Mouse (Mus musculus) granulocyte monocyte progenitor cell, adult 5-6 weeks (primary cell): ENCODE measurements around the gene Fabp1. TPM values are rescaled to one million over a fixed set of nuclear protein-coding genes. Genes with fewer than 3 reads are reported as not detected.

Experiments
- ATAC-seq: replicated peaks from 2 replicates; pipeline ENCODE4 v1.8.0; 2016; ENCODE audit warnings: mild to moderate bottlenecking, moderate TSS enrichment, inconsistent platforms; ENCODE audit not compliant: poor library complexity, severe bottlenecking
- total RNA-seq, 2 experiments: library from RNA; stranded (forward) in 1 of 2; stranded (reverse) in 1 of 2; fragments of 200-712, 200-1000 nt in 1 of 2; fragments of >200 nt in 1 of 2; fragmentation: Nextera tagmentation in 1 of 2; gene quantifications; 2 replicates each; pipeline ENCODE4 v1.2.3; 2014 to 2017

Fabp1 gene
- total RNA-seq (2014; fragmentation: Nextera tagmentation) (0.73 TPM in 1 of 2 replicates, not detected in the other), total RNA-seq (2017) (not detected in 2 replicates)

DNA sequence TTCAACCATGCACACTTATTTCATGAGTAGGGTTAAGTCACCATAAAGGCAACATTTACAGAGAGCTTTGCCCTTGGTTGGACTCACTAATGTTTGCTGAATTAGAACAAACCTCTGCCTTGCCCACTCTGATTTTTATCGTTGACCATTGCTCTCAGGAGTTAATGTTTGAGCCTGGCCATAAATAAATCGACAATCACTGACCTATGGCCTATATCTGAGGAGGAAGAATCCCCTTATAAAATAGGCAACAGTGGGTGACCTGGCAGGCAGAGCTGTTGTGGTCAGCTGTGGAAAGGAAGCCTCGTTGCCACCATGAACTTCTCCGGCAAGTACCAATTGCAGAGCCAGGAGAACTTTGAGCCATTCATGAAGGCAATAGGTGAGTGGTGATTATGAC lies at the start of gene Fabp1:
TSS of gene Fabp1 (plus strand) at position 216 of the 400 bp plus-strand sequence.
- ATAC-seq: no peak

DNA sequence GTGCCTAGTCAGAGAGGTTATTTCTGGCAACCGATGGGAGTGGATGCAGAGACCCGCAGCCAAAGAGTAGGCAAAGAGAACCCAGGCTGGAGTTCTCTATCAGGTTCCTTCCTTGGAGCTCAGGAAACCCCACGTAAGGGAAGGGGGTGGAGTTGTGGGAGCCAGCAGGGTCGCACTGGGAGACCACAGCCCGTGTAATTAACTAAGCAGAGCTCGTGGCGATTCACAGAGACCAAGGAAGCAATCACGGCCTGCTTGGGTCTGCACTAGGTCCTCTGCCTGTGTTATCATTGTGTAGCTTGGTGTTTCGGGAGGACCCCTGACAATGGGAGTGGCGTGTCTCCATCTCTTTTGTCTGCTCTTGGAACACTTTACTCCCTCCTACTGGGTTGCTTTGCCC lies 48.5 kb upstream of the Fabp1 start:
- ATAC-seq: no peak

DNA sequence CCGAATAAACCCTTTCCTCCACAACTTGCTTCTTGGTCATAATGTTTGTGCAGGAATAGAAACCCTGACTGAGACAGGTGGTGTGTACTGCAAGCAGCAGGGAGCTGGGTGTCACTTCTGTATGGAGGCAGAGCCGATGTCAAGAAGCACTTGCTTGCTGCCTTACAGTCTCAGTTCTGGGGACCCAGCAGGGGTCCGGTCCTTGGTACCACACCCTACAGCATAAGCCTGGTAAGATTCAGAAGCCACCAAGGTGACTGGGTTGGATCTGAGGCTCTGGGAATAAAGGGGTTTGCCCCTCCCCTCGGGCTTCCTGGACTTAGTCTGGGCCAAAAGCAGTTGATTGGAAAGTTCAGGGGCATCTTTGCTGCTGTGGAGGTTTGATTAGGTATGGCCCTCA lies 46.1 kb upstream of the Fabp1 start:
- ATAC-seq: no peak

DNA sequence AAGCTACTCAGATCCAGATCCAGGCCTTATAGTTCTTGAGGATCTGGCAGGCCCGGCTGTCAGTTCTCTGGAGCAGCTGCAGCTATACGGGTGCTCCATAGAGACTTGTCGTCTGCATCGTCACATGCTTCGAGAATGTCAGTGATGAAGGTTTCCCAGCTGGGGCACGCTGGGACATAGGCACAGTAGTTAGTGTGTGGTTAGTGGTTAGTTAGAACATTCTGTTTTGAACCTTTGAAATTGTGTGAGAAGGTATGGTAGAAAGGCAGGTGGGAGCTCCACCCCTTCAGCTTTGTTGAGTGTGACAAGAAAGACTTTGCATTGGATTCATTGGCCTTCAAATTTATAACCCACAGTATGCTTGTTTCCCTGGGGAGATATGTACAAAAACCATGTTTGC lies 44.8 kb upstream of the Fabp1 start:
- no peak for ATAC-seq

DNA sequence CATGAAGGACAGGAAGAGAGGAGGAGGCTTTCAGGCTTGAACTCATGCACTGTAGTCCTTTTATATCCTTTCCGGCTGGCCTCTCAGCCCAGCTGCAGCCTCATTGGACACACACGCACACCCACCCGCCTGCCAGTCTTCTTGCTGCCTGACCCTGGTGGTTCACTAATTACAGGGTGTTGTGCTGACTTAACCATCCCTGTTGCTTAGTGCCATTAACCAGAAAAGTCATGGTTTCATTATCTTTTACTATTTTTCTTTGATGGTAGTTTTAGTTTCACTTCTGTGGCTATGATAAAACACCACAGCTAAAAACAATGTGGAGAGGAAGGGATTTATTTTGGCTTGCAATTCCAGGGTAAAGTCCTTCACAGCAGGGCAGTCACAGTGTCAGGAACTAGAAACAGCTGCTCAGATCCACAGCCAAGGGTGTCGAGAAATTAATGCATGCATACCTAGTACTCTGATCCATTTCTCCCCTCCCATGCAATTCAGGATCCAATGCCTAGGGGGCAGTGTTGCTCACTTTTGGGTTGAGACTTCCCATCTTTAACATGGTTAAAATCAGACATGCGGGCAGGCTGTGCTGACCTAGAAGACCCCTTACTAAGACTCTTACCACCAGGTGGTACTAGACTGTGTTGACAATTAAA lies 42.8 kb upstream of the Fabp1 start:
- peak; percentile 35 for ATAC-seq

DNA sequence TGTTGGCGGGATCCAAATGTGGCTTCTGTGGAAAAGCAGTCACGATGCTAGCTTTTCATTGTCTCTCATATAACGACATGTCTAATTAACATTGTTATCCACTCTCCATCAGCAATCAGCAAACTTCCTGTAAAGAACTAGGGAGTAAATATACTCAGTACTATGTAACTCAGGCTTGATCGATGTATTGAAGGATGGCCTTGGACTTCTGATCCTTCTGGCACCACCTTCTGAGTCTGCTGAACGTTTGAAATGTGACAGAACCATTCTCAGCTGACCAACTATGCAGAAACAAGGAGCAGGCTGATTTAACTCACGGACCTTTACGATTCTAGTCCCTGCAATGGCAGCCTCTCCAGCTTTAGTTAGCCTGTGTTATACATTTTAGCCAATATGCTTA lies 38.3 kb upstream of the Fabp1 start:
- ATAC-seq: no peak

DNA sequence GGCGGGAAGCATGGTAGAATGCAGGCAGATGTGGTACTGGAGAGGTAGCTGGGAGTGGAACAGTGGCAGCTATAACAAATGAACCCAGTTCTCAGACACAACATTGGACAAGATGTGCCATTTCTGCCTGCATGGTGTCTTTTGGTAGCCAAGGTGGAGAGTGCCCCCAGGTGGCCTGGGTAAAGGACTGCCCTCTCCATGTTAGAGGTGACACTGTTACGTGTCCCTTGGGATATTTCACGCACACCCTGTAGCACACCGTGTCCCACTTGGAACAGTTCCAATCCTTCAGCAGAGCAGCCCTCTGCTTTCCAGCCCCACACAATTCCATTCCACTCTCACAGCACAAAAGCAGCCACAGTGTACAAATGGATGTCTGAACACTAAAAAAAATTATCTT lies 37.4 kb upstream of the Fabp1 start:
- ATAC-seq: no peak

DNA sequence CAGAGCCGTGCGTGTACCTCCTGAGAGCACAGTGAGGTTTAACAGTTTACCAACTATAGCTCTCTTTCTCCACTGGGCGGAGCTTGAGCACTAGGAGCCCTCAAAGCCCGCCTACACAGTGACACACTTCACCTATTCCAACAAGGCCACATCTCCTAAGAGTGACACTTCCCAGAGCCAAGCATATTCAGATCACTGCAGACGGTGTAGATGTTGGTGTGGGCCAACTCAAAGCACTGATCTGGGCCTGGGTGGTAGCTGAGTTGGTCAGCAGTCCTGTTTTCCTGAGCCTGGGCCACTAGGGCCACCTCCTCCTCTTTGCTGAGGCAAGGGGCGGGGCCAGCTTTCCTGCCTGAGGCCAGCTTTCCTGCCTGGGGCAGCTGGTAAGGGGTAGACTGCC lies 35.2 kb upstream of the Fabp1 start:
- no peak; the same call in 1 of the 2 replicates for ATAC-seq

DNA sequence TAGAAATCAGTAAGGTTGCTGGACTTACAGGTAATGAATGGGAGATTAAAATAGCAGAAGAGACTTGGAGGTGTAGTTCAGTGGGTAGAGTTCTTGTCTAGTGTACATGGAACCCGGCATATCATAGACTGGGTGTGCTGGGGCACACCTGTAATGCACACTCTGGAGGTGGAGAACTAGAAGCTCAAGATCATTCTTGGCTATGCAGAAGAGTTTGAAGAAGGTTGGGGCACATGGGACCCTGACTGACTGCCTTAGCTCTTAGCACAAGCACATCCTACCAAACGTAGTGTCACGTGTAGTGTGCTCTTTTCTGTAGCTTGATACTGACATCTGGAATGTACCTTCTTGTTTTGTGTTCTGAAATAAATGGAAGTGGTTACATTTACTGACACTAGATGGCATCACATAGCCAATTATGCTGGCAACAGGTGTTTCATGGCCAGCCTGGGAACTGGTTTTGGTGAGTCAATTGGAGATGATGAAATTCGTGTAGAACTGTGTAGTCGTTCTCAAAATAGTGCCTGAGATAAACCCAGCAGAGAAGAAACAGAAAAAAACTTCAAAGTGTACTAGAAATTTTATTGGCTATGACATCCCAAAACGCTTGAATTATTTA lies 33.0 kb upstream of the Fabp1 start:
- peak; percentile 68; the same call in 1 of the 2 replicates for ATAC-seq

DNA sequence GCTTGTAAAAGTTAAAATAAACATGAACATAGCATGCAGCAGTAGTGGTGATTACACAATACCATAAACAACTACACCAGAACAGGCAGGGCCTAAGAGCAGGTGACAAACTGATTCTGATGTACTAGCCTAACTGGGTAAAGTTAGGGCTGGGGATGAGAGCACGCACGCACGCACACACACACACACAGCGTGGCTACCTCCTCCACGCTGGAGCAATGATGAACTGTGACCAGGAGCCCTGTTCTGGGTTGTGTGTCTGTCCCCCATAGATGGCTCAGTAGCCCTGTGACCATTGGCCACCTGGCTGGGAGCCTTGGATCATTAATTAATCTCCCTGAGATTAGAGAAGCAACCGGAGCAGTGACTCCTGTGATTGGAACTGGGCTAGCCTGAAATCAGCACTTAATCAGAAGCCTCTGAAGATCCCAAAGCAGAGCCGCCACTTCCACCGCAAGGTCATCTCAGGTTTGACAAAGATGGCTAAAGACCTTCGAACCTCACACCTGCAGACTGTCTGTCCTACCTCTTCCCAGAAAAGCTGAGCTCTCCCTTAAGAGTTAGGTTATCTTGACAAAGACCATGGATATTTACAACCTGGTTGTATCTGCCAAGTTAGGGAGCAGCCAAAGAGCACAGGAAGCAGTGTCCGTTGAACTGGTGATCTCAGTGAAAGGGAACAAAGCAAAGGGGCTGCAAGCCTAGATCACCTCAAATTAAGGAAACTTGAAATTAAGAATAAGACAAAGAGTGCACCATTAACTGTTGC lies 26.6 kb upstream of the Fabp1 start:
- ATAC-seq: no peak

DNA sequence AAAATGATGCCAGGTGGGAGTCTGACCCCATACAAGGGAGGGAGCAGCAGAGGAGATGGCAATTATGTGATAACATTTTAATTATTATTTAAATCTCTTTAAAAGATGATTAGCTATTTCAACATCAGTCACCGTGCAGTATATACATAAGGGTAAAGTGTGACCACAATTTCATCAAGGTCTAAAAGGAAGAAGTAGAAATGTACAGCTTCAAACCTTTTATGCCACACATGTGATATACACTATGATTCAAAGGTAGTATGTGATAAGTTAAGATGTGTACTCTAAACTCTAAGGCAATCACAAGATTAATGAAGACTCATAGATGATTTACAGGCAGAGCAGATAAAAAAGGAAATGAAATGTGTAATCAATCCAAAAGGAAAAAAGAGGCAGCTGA lies 19.0 kb upstream of the Fabp1 start:
- no peak for ATAC-seq

DNA sequence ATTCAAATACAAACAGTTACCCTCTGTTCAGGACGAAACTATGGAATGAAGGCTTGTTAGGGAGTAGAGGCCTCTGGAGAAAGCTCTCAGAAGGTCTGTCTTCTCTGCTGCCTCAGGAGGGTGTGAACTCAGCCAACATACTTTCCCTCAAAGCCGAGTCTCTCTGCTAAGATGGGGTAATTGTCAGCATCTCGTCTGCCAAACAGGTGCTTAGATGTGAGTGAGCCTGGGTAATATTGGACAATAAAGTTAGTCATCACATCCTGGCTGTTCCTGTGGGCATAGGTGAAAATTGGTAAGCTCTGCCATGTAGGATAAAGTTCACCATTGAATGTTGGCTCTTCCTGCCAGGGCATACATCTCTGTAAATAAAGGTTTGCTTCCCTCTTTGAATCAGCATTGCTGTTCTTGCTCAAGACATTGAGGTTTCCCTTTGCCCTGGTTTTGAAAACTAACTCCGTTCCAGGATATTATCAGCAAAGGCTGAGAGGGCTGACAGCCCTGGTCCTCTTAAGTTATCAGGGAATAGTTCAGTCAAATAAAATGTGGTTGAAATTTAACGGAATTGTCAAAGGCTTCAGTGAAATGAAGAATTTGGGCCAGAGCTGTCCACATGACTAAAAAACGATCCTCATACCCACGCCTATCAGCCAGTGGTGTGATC lies 14.6 kb upstream of the Fabp1 start:
- ATAC-seq: no peak

DNA sequence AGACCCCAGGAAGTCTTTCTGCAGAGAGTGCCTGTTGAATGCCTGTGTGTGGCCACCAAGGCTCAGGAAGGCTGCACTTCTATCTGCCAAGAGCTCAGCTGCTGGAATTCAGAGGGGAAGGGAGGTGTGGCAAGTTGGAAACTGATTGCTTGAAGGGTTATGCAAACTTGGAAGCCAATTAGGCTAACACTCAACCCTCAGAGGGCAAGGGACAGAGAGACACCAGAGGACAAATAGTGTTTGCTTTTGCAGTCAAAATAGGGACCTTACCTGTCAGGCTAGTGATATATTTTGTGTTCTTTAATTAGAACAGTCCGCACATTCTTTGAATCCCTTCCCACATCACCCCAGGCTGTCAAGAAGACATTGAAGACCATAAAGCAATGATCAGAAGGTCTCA lies 10.0 kb upstream of the Fabp1 start:
- no peak for ATAC-seq

DNA sequence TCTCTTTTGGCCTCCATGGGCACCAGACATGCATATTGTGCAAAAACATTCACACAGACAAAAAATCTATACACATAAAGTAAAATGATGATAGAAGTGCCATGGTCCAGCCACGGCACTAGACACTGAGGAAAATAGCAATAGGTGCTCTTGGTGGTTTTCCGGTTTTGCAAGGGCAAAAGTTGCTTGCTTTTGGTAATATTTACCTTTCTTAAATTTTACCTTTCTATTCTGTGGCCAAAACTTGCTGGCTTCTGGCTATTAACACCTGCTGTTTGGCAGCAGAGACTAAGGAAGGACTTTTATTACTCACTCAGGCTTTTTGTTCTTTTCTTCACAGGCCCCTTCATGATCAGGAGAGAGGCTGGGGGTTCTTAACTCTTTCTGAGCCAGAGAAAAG lies 9.1 kb upstream of the Fabp1 start:
- no peak for ATAC-seq

DNA sequence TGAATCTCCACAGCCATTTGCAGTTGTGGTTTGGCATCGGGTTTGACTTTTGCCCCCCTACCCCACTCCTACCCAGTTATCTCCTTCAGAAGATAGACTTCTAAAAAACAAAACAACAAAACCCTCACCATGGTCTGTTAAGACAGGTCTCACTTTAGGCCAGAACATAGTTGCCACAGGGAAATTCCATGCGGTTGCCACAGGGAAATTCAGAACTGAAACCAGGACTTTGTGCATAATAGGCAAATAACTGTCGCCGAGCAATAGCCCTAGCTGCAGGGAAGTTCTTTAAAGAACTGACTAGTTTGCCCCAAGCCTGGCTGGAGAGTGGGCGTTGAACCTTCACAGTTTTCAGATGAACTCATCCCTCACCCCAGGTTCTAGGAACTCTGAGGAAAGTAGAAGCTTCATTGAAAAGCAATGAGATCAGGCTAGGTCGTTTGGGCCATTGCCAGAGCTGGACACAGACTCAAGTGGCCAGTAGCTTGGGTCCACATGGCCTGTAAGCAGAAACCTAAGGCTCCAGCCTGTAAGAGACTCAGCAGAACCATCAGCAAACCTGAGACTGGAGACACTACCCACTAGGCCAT lies 6.4 kb upstream of the Fabp1 start:
- ATAC-seq: no peak

DNA sequence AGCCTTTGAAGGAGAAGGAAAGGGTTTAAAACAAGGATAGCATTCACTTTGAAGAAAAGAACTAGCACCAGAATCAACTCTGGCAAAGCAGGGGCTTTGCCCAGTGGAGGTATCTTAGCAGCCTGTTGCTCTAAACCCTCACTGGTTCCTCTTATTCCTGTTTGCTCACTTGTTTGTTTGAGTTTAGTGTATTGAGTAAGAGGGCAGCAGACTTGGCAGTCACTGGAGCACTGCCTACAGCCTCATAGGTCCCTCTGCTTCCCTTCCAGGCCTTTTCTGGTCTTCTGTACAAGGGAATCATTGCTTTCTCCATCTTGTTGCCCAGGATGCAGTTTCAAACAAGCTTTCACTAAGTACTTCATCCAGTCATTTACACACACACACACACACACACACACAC lies 3.5 kb upstream of the Fabp1 start:
- no peak for ATAC-seq

DNA sequence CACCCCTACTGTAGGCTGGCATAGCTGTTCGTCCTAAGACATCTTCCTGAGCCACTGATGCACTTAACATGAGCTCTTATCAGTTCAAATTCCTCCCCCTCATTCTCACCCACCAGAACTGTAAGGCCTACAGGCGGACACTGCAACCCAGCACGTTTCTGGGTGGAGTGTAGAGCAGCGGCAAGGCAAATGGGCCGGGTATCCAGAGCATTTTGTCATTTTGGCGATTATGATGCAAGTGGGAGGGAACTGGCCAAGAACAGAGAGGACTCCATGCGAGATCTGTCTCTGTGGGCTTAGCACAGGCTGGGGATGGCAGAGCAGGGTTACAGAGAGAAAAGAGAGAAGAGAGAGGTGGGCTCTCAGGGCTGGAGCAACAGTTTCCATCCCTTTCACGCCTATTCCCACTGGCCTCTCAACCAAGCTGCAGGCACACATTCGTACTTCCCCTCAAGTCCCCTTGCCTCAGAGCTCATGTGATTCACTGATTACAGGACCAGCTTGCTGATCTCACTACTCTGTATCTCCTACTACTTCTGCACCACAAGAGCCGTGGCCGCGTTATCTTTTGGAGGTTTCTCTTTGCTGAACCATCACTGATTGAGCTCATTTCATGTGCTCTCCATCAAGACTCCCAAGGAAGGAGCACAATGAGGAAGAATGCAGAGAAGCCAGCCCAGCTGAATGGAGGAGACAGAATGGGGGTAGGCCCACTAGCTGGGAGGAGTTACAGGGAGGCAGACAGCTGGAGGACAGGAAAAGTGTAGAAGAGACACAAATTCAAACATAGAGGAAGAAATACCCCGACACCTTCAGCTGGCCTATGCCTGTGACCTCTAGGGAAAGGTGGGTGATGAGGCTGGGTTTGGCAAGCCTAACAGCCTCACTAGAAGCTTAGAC lies 1.7 kb upstream of the Fabp1 start:
- peak; percentile 14; the same call in 1 of the 2 replicates for ATAC-seq

DNA sequence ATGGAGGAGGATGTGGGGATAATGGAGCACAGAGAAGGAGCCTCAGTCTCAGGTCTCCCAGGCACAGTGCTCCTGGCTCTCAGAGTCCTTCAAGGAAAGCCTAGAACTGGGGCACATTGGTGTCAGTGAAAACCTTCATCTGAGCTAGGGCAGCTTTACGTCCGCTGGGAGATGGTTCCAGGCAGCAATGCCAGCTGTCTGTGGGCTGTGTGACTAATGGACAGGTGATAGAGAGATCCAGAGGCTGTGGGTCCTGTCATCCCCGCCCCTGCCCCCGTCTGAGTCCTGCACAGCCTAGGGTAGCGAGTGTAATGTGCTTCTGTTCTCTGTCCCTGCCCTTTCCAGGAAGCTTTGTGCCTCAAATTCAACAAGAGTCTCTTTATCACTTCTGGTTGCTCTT lies 2.3 kb downstream of the Fabp1 start:
- ATAC-seq: no peak

DNA sequence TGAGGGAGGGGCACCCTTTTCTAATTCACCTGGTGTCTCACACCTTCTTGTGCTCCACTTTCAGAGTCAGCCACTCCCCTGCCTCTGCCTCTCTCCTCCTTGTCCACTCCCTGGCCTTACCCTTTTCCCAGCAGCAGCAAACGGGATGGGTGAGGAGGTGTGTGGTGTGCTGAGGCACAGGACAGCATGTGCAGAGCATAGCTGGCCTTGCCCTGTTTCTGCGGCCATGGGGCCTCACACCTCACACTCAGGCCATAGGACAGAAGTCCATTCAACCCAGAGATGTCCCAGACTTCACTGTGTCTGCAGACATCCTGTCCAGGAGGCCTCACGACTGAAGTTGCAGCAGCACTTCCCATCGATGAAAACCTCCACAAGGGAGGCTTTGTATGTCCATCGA lies 4.0 kb downstream of the Fabp1 start:
- ATAC-seq: no peak

DNA sequence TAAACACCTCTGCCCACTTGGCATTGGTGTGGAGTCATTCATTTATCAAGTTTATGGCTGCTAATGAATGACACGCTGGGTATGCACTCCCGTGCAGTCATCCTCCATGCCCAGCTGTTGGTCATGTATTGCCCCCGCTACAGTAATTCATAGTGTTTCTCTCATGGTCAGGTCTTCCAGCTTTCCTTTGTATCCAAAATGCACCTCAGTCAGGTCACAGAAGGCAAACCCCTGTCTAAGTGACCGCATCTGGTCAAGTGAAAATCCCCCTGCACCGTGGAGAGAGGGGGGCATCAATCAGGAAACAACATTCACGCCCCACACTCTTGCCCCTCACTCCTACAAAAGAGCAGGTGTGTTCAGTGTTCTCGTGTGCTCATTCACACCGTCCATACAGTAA lies 4.5 kb downstream of the Fabp1 start:
- ATAC-seq: no peak
